Mouse (Mus musculus) heart, postnatal 4 days (tissue): Measurements from ENCODE around the gene Olfr1106. TPM values are rescaled to one million over a fixed set of nuclear protein-coding genes. Genes with fewer than 3 reads are reported as not detected.

Source experiments
- DNase-seq: peaks from one replicate; pipeline ENCODE4 v3.0.0; 2021
- total RNA-seq, 2 experiments: library from RNA; stranded (reverse); gene quantifications; 2 replicates each; pipeline ENCODE4 v1.2.3; 2021

The Olfr1106 gene
- not detected for total RNA-seq

DNA sequence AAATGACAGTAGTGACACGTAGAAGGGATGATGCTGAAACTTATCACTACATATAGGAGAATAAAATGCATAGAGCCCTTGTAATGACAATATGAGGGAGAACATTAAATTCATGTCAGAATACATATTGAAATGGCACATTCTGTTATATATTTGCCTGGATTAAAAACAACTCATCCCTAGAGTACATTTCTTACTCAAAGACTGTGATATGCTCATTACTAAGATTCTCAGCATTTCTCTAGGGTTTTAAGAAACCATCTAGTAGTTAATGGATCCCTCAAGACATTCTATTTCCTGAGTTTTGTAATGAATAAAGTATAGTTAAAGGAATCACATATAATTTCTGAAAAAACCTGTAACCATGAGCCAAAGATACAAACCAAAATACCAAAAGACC, at the start of gene Olfr1106:
TSS of gene Olfr1106 (minus strand) at position 101 of the 400 bp plus-strand sequence.
- no peak for DNase-seq

DNA sequence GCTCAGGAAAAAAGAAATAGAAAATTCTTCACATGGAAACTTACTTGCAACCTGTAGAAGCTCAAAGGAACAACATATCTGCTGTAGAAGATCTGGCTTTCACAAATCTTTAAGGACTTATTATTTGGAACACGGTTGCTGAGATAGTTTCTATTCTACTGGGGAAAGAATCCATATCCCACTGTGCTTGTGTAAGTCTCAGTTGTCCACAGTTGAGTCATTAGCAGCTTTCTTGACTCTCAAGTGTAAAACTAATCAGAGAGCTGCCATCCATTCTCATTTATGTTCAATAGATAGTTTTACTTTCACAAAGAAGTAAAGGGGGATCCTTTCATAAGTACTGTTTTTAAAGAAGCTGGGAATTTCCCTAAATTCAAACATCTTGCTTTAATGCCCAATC, 43.8 kb upstream of the Olfr1106 start, which contains the start of gene Olfr1109:
TSS of gene Olfr1109 (minus strand) at position 101 of the 400 bp plus-strand sequence.
- DNase-seq = no peak

DNA sequence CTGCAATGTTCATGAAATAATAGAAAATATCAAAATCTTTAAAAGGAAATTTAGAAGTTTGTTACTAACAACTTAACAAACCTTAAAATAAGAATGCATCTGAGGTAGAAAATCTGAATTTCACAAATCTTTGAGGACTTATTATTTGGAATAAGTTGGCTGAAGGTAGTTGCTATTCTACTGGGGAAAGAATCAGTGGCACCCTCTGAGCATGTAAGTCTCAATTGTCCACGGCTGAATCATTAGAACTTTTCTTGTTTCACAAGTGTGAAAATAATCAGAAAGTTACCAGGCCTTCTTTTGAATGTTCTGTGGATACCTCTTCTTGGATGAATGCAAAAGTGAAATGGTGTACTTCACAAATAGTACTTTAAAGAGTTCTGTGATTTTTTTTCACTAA, 23.6 kb upstream of the Olfr1106 start, which contains the start of gene Olfr1107:
TSS of gene Olfr1107 (minus strand) at position 101 of the 400 bp plus-strand sequence.
- DNase-seq = no peak

DNA sequence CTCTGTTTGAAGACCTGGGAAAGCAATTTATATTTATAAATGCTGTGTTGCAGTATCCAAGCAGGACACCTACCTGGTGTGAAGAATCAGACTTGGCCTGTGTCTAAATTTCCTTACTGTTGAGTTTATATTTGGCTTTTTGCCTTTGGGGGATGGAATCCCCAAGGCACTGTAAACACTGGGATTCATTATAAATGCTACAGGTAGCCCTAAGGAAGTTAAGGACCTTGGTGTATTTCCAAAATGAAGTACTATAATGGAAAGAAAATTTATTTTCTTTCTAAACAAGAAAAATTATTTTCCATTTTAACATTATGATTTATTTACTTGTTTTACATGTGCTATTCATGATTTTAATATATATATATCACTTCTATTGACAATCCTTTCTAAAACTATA, 15.6 kb downstream of the Olfr1106 start, which contains the start of gene Olfr1105:
TSS of gene Olfr1105 (minus strand) at position 101 of the 400 bp plus-strand sequence.
- DNase-seq = no peak

DNA sequence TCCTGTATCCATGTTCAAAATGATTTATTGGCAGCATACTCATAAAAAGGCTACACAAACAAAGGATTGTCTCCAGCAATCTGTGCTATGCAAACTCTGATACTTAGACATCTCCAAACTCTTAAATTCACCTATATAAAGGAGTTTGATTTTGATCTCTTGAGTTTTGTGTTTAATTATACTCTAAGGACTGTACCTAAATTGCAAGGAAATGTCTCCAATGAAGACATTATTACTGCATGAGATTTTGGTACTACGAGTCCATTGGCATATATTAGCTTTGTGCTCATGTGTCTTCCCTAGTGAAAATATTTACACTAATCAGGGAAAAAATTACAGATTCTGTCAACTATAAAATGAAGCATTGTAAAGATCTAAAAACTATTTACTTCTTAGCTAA, 25.1 kb downstream of the Olfr1106 start, which contains the start of gene Olfr1104:
TSS of gene Olfr1104 (minus strand) at position 101 of the 400 bp plus-strand sequence.
- DNase-seq = no peak

DNA sequence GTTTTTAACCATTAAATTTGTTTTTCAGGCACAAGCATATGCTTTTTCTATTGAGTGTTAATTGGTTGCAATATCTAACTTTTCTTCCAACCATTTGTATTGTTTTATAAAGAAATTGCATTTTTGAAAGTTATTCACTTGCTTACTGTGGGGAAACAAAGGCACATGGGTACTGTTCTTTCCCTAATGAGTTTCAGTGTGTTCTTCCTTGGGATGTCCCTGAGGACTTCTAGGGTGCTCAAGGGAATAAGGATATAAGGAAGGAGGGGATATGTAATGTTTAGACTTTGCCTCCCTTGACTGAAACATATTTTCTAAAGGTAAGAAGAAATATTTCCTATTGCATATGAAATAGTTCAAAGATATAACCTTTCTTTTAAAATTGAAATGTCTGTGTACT, 54.0 kb downstream of the Olfr1106 start, which contains the start of gene Olfr1102:
TSS of gene Olfr1102 (plus strand) at position 301 of the 400 bp plus-strand sequence.
- DNase-seq = no peak

Other genes starting within 250 kb of the Olfr1106 start
- gene Olfr141, start 242.3 kb downstream of the Olfr1106 start, total RNA-seq = not detected
- gene Olfr1094, start 227.6 kb downstream of the Olfr1106 start, total RNA-seq = not detected
- not detected for gene Olfr1095, start 200.6 kb downstream of the Olfr1106 start, total RNA-seq
- not detected for gene Gm13723, start 177.5 kb downstream of the Olfr1106 start, total RNA-seq
- not detected for gene Olfr1097, start 160.1 kb downstream of the Olfr1106 start, total RNA-seq
- gene Olfr1098, start 127.7 kb downstream of the Olfr1106 start, total RNA-seq = not detected
- not detected for gene Olfr1099, start 91.6 kb downstream of the Olfr1106 start, total RNA-seq
- gene Olfr1100, start 72.3 kb downstream of the Olfr1106 start, total RNA-seq = not detected
- gene Olfr1101, start 61.1 kb downstream of the Olfr1106 start, total RNA-seq = not detected
- not detected for gene Olfr1102, start 53.9 kb downstream of the Olfr1106 start, total RNA-seq
- gene Olfr1104, start 25.2 kb downstream of the Olfr1106 start, total RNA-seq = not detected
- not detected for gene Olfr1105, start 15.7 kb downstream of the Olfr1106 start, total RNA-seq
- gene Olfr1107, start 23.5 kb upstream of the Olfr1106 start, total RNA-seq = not detected
- not detected for gene Olfr1109, start 43.7 kb upstream of the Olfr1106 start, total RNA-seq
- not detected for gene Olfr259, start 62.3 kb upstream of the Olfr1106 start, total RNA-seq
- not detected for gene Olfr1110, start 88.0 kb upstream of the Olfr1106 start, total RNA-seq
- gene Olfr1111, start 100.4 kb upstream of the Olfr1106 start, total RNA-seq = not detected
- not detected for gene Olfr1112, start 135.5 kb upstream of the Olfr1106 start, total RNA-seq
- not detected for gene Olfr1113, start 156.7 kb upstream of the Olfr1106 start, total RNA-seq
- gene Olfr1115, start 195.7 kb upstream of the Olfr1106 start, total RNA-seq = not detected
- gene Olfr1116, start 215.3 kb upstream of the Olfr1106 start, total RNA-seq = not detected